Mouse (Mus musculus) midbrain, embryonic 10.5 days (tissue): ENCODE measurements around the gene Plppr2. TPM values are rescaled to one million over a fixed set of nuclear protein-coding genes. Genes with fewer than 3 reads are reported as not detected.

Source experiments
- DNase-seq: peaks from one replicate; pipeline ENCODE4 v3.0.0-alpha.2; 2017; ENCODE audit warnings: low spot score
- H3K27ac ChIP-seq: fragments of 300-500 bp; sonication (generic); replicated peaks from 2 replicates; pipeline ENCODE4 v1.5.1; 2016; ENCODE audit warnings: mild to moderate bottlenecking
- H3K27me3 ChIP-seq: fragments of 300-500 bp; sonication (generic); 2 replicates; pipeline ENCODE4 v1.6.1; 2016; ENCODE audit warnings: low read depth, mild to moderate bottlenecking; ENCODE audit not compliant: poor library complexity, severe bottlenecking
- H3K36me3 ChIP-seq: fragments of 300-500 bp; sonication (generic); 2 replicates; pipeline ENCODE4 v1.6.1; 2016; ENCODE audit warnings: mild to moderate bottlenecking, moderate library complexity
- H3K4me1 ChIP-seq: fragments of 300-500 bp; sonication (generic); 2 replicates; pipeline ENCODE4 v1.6.1; 2016
- H3K4me3 ChIP-seq: fragments of 300-500 bp; sonication (generic); 2 replicates; pipeline ENCODE4 v1.5.1; 2016; ENCODE audit warnings: mild to moderate bottlenecking, moderate library complexity
- H3K9me3 ChIP-seq: fragments of 300-500 bp; sonication (generic); replicated peaks from 2 replicates; pipeline ENCODE4 v1.6.1; 2016; ENCODE audit warnings: mild to moderate bottlenecking
- WGBS: fragments of 180-500 bp; shearing (Covaris S2); methylation state at CpG from one replicate; pipeline ENCODE4 v1.1.7; 2016; 5-methylcytosine and 5-hydroxymethylcytosine counted together
- polyA plus RNA-seq: library from polyadenylated mRNA; unstranded; fragments of >200 nt; fragmentation: Nextera tagmentation; extraction: Ambion mirVana; gene quantifications from 2 replicates; pipeline ENCODE4 v1.2.1, GENCODE M21; 2016

Plppr2 gene
- polyA plus RNA-seq, 1 experiment from 2014 or later = 14.7 TPM

- H3K27ac ChIP-seq = no peak overlapping the region
- WGBS = 76% methylated on average over 3 of the region's 3 CpGs
- DNase-seq = no peak
- H3K9me3 ChIP-seq = no peaks in the 10 kb centered on the region
- H3K36me3 ChIP-seq = peaks cover 16% of the 10 kb centered on the region
- H3K27me3 ChIP-seq = no peaks in the 10 kb centered on the region
- peaks cover 19% of the 10 kb centered on the region for H3K4me1 ChIP-seq
- H3K4me3 ChIP-seq = no peak overlapping the region
Observed at GRCm38 (mm10) chr9:21923490-21924098, 13.2 kb upstream of the Plppr2 start.

- Histone ChIP-seq H3K27ac (no peak overlapping the region), H3K36me3 (peaks cover 16% of the 10 kb centered on the region), H3K4me3 (no peak overlapping the region), H3K4me1 (peaks cover 18% of the 10 kb centered on the region), H3K9me3 (no peaks in the 10 kb centered on the region), H3K27me3 (no peaks in the 10 kb centered on the region)
- no peak for DNase-seq
- 82% methylated on average over 6 of the region's 6 CpGs for WGBS
Observed at GRCm38 (mm10) chr9:21924099-21924493, 12.7 kb upstream of the Plppr2 start.

GRCm38 (mm10) chr9:21925034-21925433 is 11.8 kb upstream of the Plppr2 start:
- Histone ChIP-seq H3K4me1 (peaks cover 18% of the 10 kb centered on the region), H3K9me3 (no peaks in the 10 kb centered on the region), H3K27me3 (no peaks in the 10 kb centered on the region), H3K4me3 (no peak overlapping the region), H3K27ac (no peak overlapping the region), H3K36me3 (peaks cover 16% of the 10 kb centered on the region)
- DNase-seq = no peak
- WGBS = 94% methylated on average over 3 of the region's 3 CpGs

- no peak overlapping the region for H3K4me3 ChIP-seq
- no peaks in the 10 kb centered on the region for H3K9me3 ChIP-seq
- DNase-seq = no peak
- peaks cover 16% of the 10 kb centered on the region for H3K36me3 ChIP-seq
- no peaks in the 10 kb centered on the region for H3K27me3 ChIP-seq
- no peak overlapping the region for H3K27ac ChIP-seq
- H3K4me1 ChIP-seq = peaks cover 18% of the 10 kb centered on the region
- WGBS = 97% methylated on average over 1 of the region's 1 CpGs
Observed at GRCm38 (mm10) chr9:21925506-21925905, 11.3 kb upstream of the Plppr2 start.

GRCm38 (mm10) chr9:21926155-21926554 is 10.7 kb upstream of the Plppr2 start:
- no peak for DNase-seq
- Histone ChIP-seq H3K9me3 (no peaks in the 10 kb centered on the region), H3K36me3 (peaks cover 16% of the 10 kb centered on the region), H3K27me3 (no peaks in the 10 kb centered on the region), H3K27ac (no peak overlapping the region; the same call in 1 of the 2 replicates), H3K4me1 (peaks cover 18% of the 10 kb centered on the region), H3K4me3 (peak overlapping the region; percentile 60)
- 80% methylated on average over 6 of the region's 6 CpGs for WGBS

- DNase-seq = no peak
- Histone ChIP-seq H3K27me3 (no peaks in the 10 kb centered on the region), H3K9me3 (no peaks in the 10 kb centered on the region), H3K4me1 (peaks cover 18% of the 10 kb centered on the region), H3K36me3 (peaks cover 16% of the 10 kb centered on the region), H3K4me3 (peak overlapping the region; percentile 60), H3K27ac (peak overlapping the region; percentile 81)
- WGBS = 6% methylated on average over 6 of the region's 6 CpGs
Observed at GRCm38 (mm10) chr9:21926784-21927183, 10.0 kb upstream of the Plppr2 start.

- Histone ChIP-seq H3K4me1 (peaks cover 18% of the 10 kb centered on the region), H3K27me3 (no peaks in the 10 kb centered on the region), H3K4me3 (peak within 1 kb of the TSS; percentile 60), H3K36me3 (peaks cover 16% of the 10 kb centered on the region), H3K9me3 (no peaks in the 10 kb centered on the region), H3K27ac (peak within 1 kb of the TSS; percentile 81)
- WGBS = under 1% methylated on average over 28 of the region's 28 CpGs
- DNase-seq = peak; percentile 96
Observed at GRCm38 (mm10) chr9:21927208-21927753, 9.6 kb upstream of the Plppr2 start, which contains the start of the genes Ccdc159 and Tmem205. Ccdc159 (plus strand) TSS chr9:21927471. Tmem205 (minus strand) TSS chr9:21927556.

- Histone ChIP-seq H3K27me3 (peaks cover 18% of the 10 kb centered on the region), H3K4me3 (no peak overlapping the region), H3K4me1 (peaks cover 22% of the 10 kb centered on the region), H3K9me3 (no peaks in the 10 kb centered on the region), H3K27ac (no peak overlapping the region), H3K36me3 (peaks cover 12% of the 10 kb centered on the region)
- 86% methylated on average over 3 of the region's 3 CpGs for whole genome bisulfite sequencing
- no peak for DNase-seq
Observed at GRCm38 (mm10) chr9:21929208-21929607, 7.6 kb upstream of the Plppr2 start.

GRCm38 (mm10) chr9:21932006-21932405 is 4.8 kb upstream of the Plppr2 start:
- Histone ChIP-seq H3K4me3 (no peak overlapping the region), H3K27ac (no peak overlapping the region), H3K9me3 (no peaks in the 10 kb centered on the region), H3K27me3 (peaks cover 29% of the 10 kb centered on the region), H3K4me1 (peaks cover 19% of the 10 kb centered on the region), H3K36me3 (no peaks in the 10 kb centered on the region)
- DNase-seq = no peak
- 80% methylated on average over 2 of the region's 2 CpGs for WGBS

- no peak overlapping the region for H3K4me3 ChIP-seq
- H3K27ac ChIP-seq = no peak overlapping the region
- H3K4me1 ChIP-seq = peaks cover 23% of the 10 kb centered on the region
- peaks cover 29% of the 10 kb centered on the region for H3K27me3 ChIP-seq
- no peaks in the 10 kb centered on the region for H3K36me3 ChIP-seq
- no peaks in the 10 kb centered on the region for H3K9me3 ChIP-seq
- WGBS = 58% methylated on average over 12 of the region's 12 CpGs
- DNase-seq = no peak
Observed at GRCm38 (mm10) chr9:21932445-21933137, 4.2 kb upstream of the Plppr2 start.

- H3K27ac ChIP-seq = no peak overlapping the region
- DNase-seq = no peak
- H3K4me1 ChIP-seq = peaks cover 30% of the 10 kb centered on the region
- H3K36me3 ChIP-seq = no peaks in the 10 kb centered on the region
- H3K4me3 ChIP-seq = no peak overlapping the region
- WGBS = 90% methylated on average over 12 of the region's 12 CpGs
- no peaks in the 10 kb centered on the region for H3K9me3 ChIP-seq
- peaks cover 29% of the 10 kb centered on the region for H3K27me3 ChIP-seq
Observed at GRCm38 (mm10) chr9:21934021-21934420, 2.8 kb upstream of the Plppr2 start.

- H3K36me3 ChIP-seq = 0 out of 2 replicates have a peak, but pooled peaks cover under 1% of the 10 kb centered on the region
- no peak overlapping the region for H3K27ac ChIP-seq
- no peak overlapping the region for H3K4me3 ChIP-seq
- no peaks in the 10 kb centered on the region for H3K9me3 ChIP-seq
- H3K27me3 ChIP-seq = peaks cover 29% of the 10 kb centered on the region
- WGBS = 87% methylated on average over 7 of the region's 7 CpGs
- DNase-seq = no peak
- H3K4me1 ChIP-seq = peaks cover 30% of the 10 kb centered on the region
Observed at GRCm38 (mm10) chr9:21935466-21936131, 1.2 kb upstream of the Plppr2 start.
